Mouse (Mus musculus): ENCODE data around the gene Irf3. TPM values are rescaled to one million over a fixed set of nuclear protein-coding genes. Genes with fewer than 3 reads are reported as not detected.
A peak's percentile ranks its signal among the peaks of the same experiment; 100 is the strongest.

Gene Irf3
- polyA plus RNA-seq, 1 experiment from 2014 or later, result 90.9 TPM

GRCm38 (mm10) chr7:45050945-45051600 is 53.6 kb downstream of the Irf3 start:
- ATAC-seq (ENCODE audit: insufficient number of reproducible peaks, insufficient read depth, low FRiP score, low TSS enrichment, low read depth), result no peak
- Histone ChIP-seq H3K9ac (replicated peaks) (peak overlapping the region; percentile 92), H3K36me3 (peaks cover 48% of the 10 kb centered on the region), H3K9me3 (no peaks in the 10 kb centered on the region), H3K27ac (peak overlapping the region; percentile 99), H3K4me2 (peak overlapping the region; percentile 97), H3K4me1 (replicated peaks) (peaks cover 23% of the 10 kb centered on the region), H3K4me3 (replicated peaks) (peak overlapping the region; percentile 86), H3K27me3 (no peaks in the 10 kb centered on the region)
- WGBS, result 3% methylated on average over 15 of the region's 16 CpGs

- Histone ChIP-seq H3K9ac (replicated peaks) (peak overlapping the region; percentile 92), H3K27me3 (no peaks in the 10 kb centered on the region), H3K4me3 (replicated peaks) (peak overlapping the region; percentile 86), H3K9me3 (no peaks in the 10 kb centered on the region), H3K4me1 (replicated peaks) (peaks cover 23% of the 10 kb centered on the region), H3K4me2 (peak overlapping the region; percentile 97), H3K36me3 (peaks cover 43% of the 10 kb centered on the region), H3K27ac (peak overlapping the region; percentile 99)
- WGBS, result 2% methylated on average over 13 of the region's 13 CpGs
- no peak for ATAC-seq (ENCODE audit: insufficient number of reproducible peaks, insufficient read depth, low FRiP score, low TSS enrichment, low read depth)
These were observed 54.1 kb downstream of the Irf3 start for GRCm38 (mm10) chr7:45051601-45051974.

Small RNAs within 50 kb of the gene (microRNA-seq; reads per million reads assigned to microRNA genes)
- gene Mir7054, result not detected

Other genes starting within 250 kb of the Irf3 start
- 36.2 and 36.8 TPM in 2 replicates for gene Vrk3, start 249.2 kb upstream of the Irf3 start, polyA plus RNA-seq (2016; fragmentation: Nextera tagmentation; extraction: Ambion mirVana)
- gene Zfp473, start 246.6 kb upstream of the Irf3 start, polyA plus RNA-seq (2016; fragmentation: Nextera tagmentation; extraction: Ambion mirVana), result 2.6 and 3.3 TPM in 2 replicates
- gene Nup62, start 181.6 kb upstream of the Irf3 start, polyA plus RNA-seq (2016; fragmentation: Nextera tagmentation; extraction: Ambion mirVana), result 105 and 114 TPM in 2 replicates
- gene Il4i1, start 181.3 kb upstream of the Irf3 start, polyA plus RNA-seq (2016; fragmentation: Nextera tagmentation; extraction: Ambion mirVana), result 1.5 and 2.5 TPM in 2 replicates
- 3.7 and 4.1 TPM in 2 replicates for gene Atf5, start 181.0 kb upstream of the Irf3 start, polyA plus RNA-seq (2016; fragmentation: Nextera tagmentation; extraction: Ambion mirVana)
- gene Akt1s1, start 148.7 kb upstream of the Irf3 start, polyA plus RNA-seq (2016; fragmentation: Nextera tagmentation; extraction: Ambion mirVana), result 106 and 110 TPM in 2 replicates
- gene Tbc1d17, start 148.6 kb upstream of the Irf3 start, polyA plus RNA-seq (2016; fragmentation: Nextera tagmentation; extraction: Ambion mirVana), result 84.7 and 96.2 TPM in 2 replicates
- 35.5 and 37.3 TPM in 2 replicates for gene Pnkp, start 140.5 kb upstream of the Irf3 start, polyA plus RNA-seq (2016; fragmentation: Nextera tagmentation; extraction: Ambion mirVana)
- gene Ptov1, start 127.9 kb upstream of the Irf3 start, polyA plus RNA-seq (2016; fragmentation: Nextera tagmentation; extraction: Ambion mirVana), result 615 and 666 TPM in 2 replicates
- 116 and 127 TPM in 2 replicates for gene Med25, start 104.9 kb upstream of the Irf3 start, polyA plus RNA-seq (2016; fragmentation: Nextera tagmentation; extraction: Ambion mirVana)
- 21.6 and 24.8 TPM in 2 replicates for gene Fuz, start 101.6 kb upstream of the Irf3 start, polyA plus RNA-seq (2016; fragmentation: Nextera tagmentation; extraction: Ambion mirVana)
- gene Ap2a1, start 68.2 kb upstream of the Irf3 start, polyA plus RNA-seq (2016; fragmentation: Nextera tagmentation; extraction: Ambion mirVana), result 74.2 and 77.6 TPM in 2 replicates
- gene Tsks, start 54.4 kb upstream of the Irf3 start, polyA plus RNA-seq (2016; fragmentation: Nextera tagmentation; extraction: Ambion mirVana), result 0.11 TPM in 1 of 2 replicates, not detected in the other
- gene Cpt1c, start 22.8 kb upstream of the Irf3 start, polyA plus RNA-seq (2016; fragmentation: Nextera tagmentation; extraction: Ambion mirVana), result 27.8 and 29.9 TPM in 2 replicates
- gene Prmt1, start 11.1 kb upstream of the Irf3 start, polyA plus RNA-seq (2016; fragmentation: Nextera tagmentation; extraction: Ambion mirVana), result 704 and 706 TPM in 2 replicates
- 87.3 and 96.8 TPM in 2 replicates for gene Bcl2l12, start 1.1 kb downstream of the Irf3 start, polyA plus RNA-seq (2016; fragmentation: Nextera tagmentation; extraction: Ambion mirVana)
- 42.1 and 46.9 TPM in 2 replicates for gene Scaf1, start 18.7 kb downstream of the Irf3 start, polyA plus RNA-seq (2016; fragmentation: Nextera tagmentation; extraction: Ambion mirVana)
- 20.8 and 21.4 TPM in 2 replicates for gene Rras, start 20.3 kb downstream of the Irf3 start, polyA plus RNA-seq (2016; fragmentation: Nextera tagmentation; extraction: Ambion mirVana)
- 15.0 and 16.2 TPM in 2 replicates for gene Prr12, start 55.2 kb downstream of the Irf3 start, polyA plus RNA-seq (2016; fragmentation: Nextera tagmentation; extraction: Ambion mirVana)
- 60.6 and 69.7 TPM in 2 replicates for gene Nosip, start 64.8 kb downstream of the Irf3 start, polyA plus RNA-seq (2016; fragmentation: Nextera tagmentation; extraction: Ambion mirVana)
- gene Prrg2, start 65.0 kb downstream of the Irf3 start, polyA plus RNA-seq (2016; fragmentation: Nextera tagmentation; extraction: Ambion mirVana), result 21.2 and 21.7 TPM in 2 replicates
- 261 and 271 TPM in 2 replicates for gene Rcn3, start 94.6 kb downstream of the Irf3 start, polyA plus RNA-seq (2016; fragmentation: Nextera tagmentation; extraction: Ambion mirVana)
- gene Fcgrt, start 106.2 kb downstream of the Irf3 start, polyA plus RNA-seq (2016; fragmentation: Nextera tagmentation; extraction: Ambion mirVana), result 12.3 and 13.4 TPM in 2 replicates
- gene Rps11, start 126.8 kb downstream of the Irf3 start, polyA plus RNA-seq (2016; fragmentation: Nextera tagmentation; extraction: Ambion mirVana), result 1,572 and 1,576 TPM in 2 replicates
- gene Rpl13a, start 131.1 kb downstream of the Irf3 start, polyA plus RNA-seq (2016; fragmentation: Nextera tagmentation; extraction: Ambion mirVana), result 1,352 and 1,447 TPM in 2 replicates
- gene Gm45713, start 138.6 kb downstream of the Irf3 start, polyA plus RNA-seq (2016; fragmentation: Nextera tagmentation; extraction: Ambion mirVana), result 0.32 TPM in 1 of 2 replicates, not detected in the other
- gene Flt3l, start 138.8 kb downstream of the Irf3 start, polyA plus RNA-seq (2016; fragmentation: Nextera tagmentation; extraction: Ambion mirVana), result 0.71 and 0.83 TPM in 2 replicates
- 91.8 and 93.0 TPM in 2 replicates for gene Pih1d1, start 156.7 kb downstream of the Irf3 start, polyA plus RNA-seq (2016; fragmentation: Nextera tagmentation; extraction: Ambion mirVana)
- 51.4 and 53.8 TPM in 2 replicates for gene Aldh16a1, start 156.9 kb downstream of the Irf3 start, polyA plus RNA-seq (2016; fragmentation: Nextera tagmentation; extraction: Ambion mirVana)
- gene Slc17a7, start 166.3 kb downstream of the Irf3 start, polyA plus RNA-seq (2016; fragmentation: Nextera tagmentation; extraction: Ambion mirVana), result 0.17 and 0.25 TPM in 2 replicates
- gene Gfy, start 181.9 kb downstream of the Irf3 start, polyA plus RNA-seq (2016; fragmentation: Nextera tagmentation; extraction: Ambion mirVana), result not detected in 2 replicates
- not detected in 2 replicates for gene Pth2, start 183.3 kb downstream of the Irf3 start, polyA plus RNA-seq (2016; fragmentation: Nextera tagmentation; extraction: Ambion mirVana)
- 1.0 and 1.7 TPM in 2 replicates for gene Ccdc155, start 207.2 kb downstream of the Irf3 start, polyA plus RNA-seq (2016; fragmentation: Nextera tagmentation; extraction: Ambion mirVana)
- gene Dkkl1, start 214.5 kb downstream of the Irf3 start, polyA plus RNA-seq (2016; fragmentation: Nextera tagmentation; extraction: Ambion mirVana), result 0.80 and 1.2 TPM in 2 replicates
- 316 and 326 TPM in 2 replicates for gene Tead2, start 218.1 kb downstream of the Irf3 start, polyA plus RNA-seq (2016; fragmentation: Nextera tagmentation; extraction: Ambion mirVana)
- gene Cd37, start 241.5 kb downstream of the Irf3 start, polyA plus RNA-seq (2016; fragmentation: Nextera tagmentation; extraction: Ambion mirVana), result 1.6 TPM in 2 replicates
- 0.18 and 0.42 TPM in 2 replicates for gene Slc6a16, start 243.4 kb downstream of the Irf3 start, polyA plus RNA-seq (2016; fragmentation: Nextera tagmentation; extraction: Ambion mirVana)

All from limb, embryonic 12.5 days (tissue).